Mouse (Mus musculus): Measurements from ENCODE around the gene Slc35e1. TPM values are rescaled to one million over a fixed set of nuclear protein-coding genes. Genes with fewer than 3 reads are reported as not detected.

Slc35e1 gene
- total RNA-seq, 2 experiments from 2014 or later, result 19.3 to 29.0 TPM

Other genes with a start within 250 kb of the Slc35e1 start
- gene Gm10282, start 187.4 kb downstream of the Slc35e1 start, total RNA-seq (2015; ENCODE audit: low replicate concordance), result 32.8 and 36.5 TPM in 2 replicates
- 19.9 and 23.5 TPM in 2 replicates for gene Gm10282, start 187.4 kb downstream of the Slc35e1 start, total RNA-seq (2017; ENCODE audit: low replicate concordance)
- 5.4 and 13.3 TPM in 2 replicates for gene Klf2, start 173.6 kb downstream of the Slc35e1 start, total RNA-seq (2015; ENCODE audit: low replicate concordance)
- 2.9 and 5.5 TPM in 2 replicates for gene Klf2, start 173.6 kb downstream of the Slc35e1 start, total RNA-seq (2017; ENCODE audit: low replicate concordance)
- gene Eps15l1, start 71.2 kb downstream of the Slc35e1 start, total RNA-seq (2015; ENCODE audit: low replicate concordance), result 141 and 151 TPM in 2 replicates
- 109 and 118 TPM in 2 replicates for gene Eps15l1, start 71.2 kb downstream of the Slc35e1 start, total RNA-seq (2017; ENCODE audit: low replicate concordance)
- not detected in 2 replicates for gene Calr3, start 48.7 kb downstream of the Slc35e1 start, total RNA-seq (2015; ENCODE audit: low replicate concordance)
- gene Calr3, start 48.7 kb downstream of the Slc35e1 start, total RNA-seq (2017; ENCODE audit: low replicate concordance), result not detected in 2 replicates
- gene 1700030K09Rik, start 48.7 kb downstream of the Slc35e1 start, total RNA-seq (2015; ENCODE audit: low replicate concordance), result 0.84 TPM in 1 of 2 replicates, not detected in the other
- 1.4 and 1.8 TPM in 2 replicates for gene 1700030K09Rik, start 48.7 kb downstream of the Slc35e1 start, total RNA-seq (2017; ENCODE audit: low replicate concordance)
- gene Cherp, start 17.4 kb downstream of the Slc35e1 start, total RNA-seq (2015; ENCODE audit: low replicate concordance), result 52.4 and 63.1 TPM in 2 replicates
- 14.8 and 18.6 TPM in 2 replicates for gene Cherp, start 17.4 kb downstream of the Slc35e1 start, total RNA-seq (2017; ENCODE audit: low replicate concordance)
- 5.4 and 6.8 TPM in 2 replicates for gene Med26, start 55.7 kb upstream of the Slc35e1 start, total RNA-seq (2015; ENCODE audit: low replicate concordance)
- gene Med26, start 55.7 kb upstream of the Slc35e1 start, total RNA-seq (2017; ENCODE audit: low replicate concordance), result 7.3 and 8.7 TPM in 2 replicates
- gene Smim7, start 78.5 kb upstream of the Slc35e1 start, total RNA-seq (2015; ENCODE audit: low replicate concordance), result 18.4 and 20.2 TPM in 2 replicates
- gene Smim7, start 78.5 kb upstream of the Slc35e1 start, total RNA-seq (2017; ENCODE audit: low replicate concordance), result 11.6 and 22.6 TPM in 2 replicates
- gene Tmem38a, start 79.4 kb upstream of the Slc35e1 start, total RNA-seq (2015; ENCODE audit: low replicate concordance), result not detected in 2 replicates
- gene Tmem38a, start 79.4 kb upstream of the Slc35e1 start, total RNA-seq (2017; ENCODE audit: low replicate concordance), result not detected in 2 replicates
- 8.3 TPM in 1 of 2 replicates, not detected in the other for gene Nwd1, start 154.1 kb upstream of the Slc35e1 start, total RNA-seq (2015; ENCODE audit: low replicate concordance)
- gene Nwd1, start 154.1 kb upstream of the Slc35e1 start, total RNA-seq (2017; ENCODE audit: low replicate concordance), result 0.51 TPM in 1 of 2 replicates, not detected in the other
- 13.8 and 26.3 TPM in 2 replicates for gene Sin3b, start 230.7 kb upstream of the Slc35e1 start, total RNA-seq (2015; ENCODE audit: low replicate concordance)
- gene Sin3b, start 230.7 kb upstream of the Slc35e1 start, total RNA-seq (2017; ENCODE audit: low replicate concordance), result 19.5 and 34.8 TPM in 2 replicates